Mouse (Mus musculus) CH12.LX (cell line): ENCODE results near the gene Rbms1. TPM values are rescaled to one million over a fixed set of nuclear protein-coding genes. Genes with fewer than 3 reads are reported as not detected.

Source experiments
- DNase-seq: peaks from one replicate; pipeline ENCODE4 v3.0.0-alpha.2; 2013; ENCODE audit errors: extremely low read depth
- H3K27ac ChIP-seq: 2 replicates; pipeline ENCODE4 v1.5.1; 2012; ENCODE audit warnings: low read depth, mild to moderate bottlenecking, control low read depth, moderate library complexity; ENCODE audit not compliant: insufficient read depth
- H3K27me3 ChIP-seq: replicated peaks from 2 replicates; pipeline ENCODE3; 2012; ENCODE audit warnings: inconsistent platforms
- H3K36me3 ChIP-seq, 2 experiments: replicated peaks in 1 of 2; 2 replicates each; pipeline versions ENCODE3 to v1.6.1; 2012; ENCODE audit warnings: inconsistent platforms in 1 of 2, low read length in 1 of 2, mild to moderate bottlenecking in 1 of 2, mixed read lengths in 1 of 2, moderate library complexity in 1 of 2; ENCODE audit not compliant: control insufficient read depth in 1 of 2, insufficient read depth in 1 of 2
- H3K4me1 ChIP-seq, 2 experiments: 2 replicates each; pipeline ENCODE4 v1.6.1; 2012; ENCODE audit warnings: inconsistent platforms in 1 of 2, moderate library complexity in 1 of 2; ENCODE audit not compliant: insufficient read depth in 2 of 2, control insufficient read depth in 1 of 2
- H3K4me2 ChIP-seq: 2 replicates; pipeline ENCODE4 v1.6.1; 2012; ENCODE audit warnings: low read depth, mild to moderate bottlenecking, control low read depth; ENCODE audit not compliant: poor library complexity, insufficient read depth, severe bottlenecking
- H3K4me3 ChIP-seq, 3 experiments: fragments of 150-350 bp in 1 of 3; sonication (generic) in 1 of 3; replicated peaks in 1 of 3; 2 replicates each; pipeline versions ENCODE3 to v1.5.1; 2011 to 2012; ENCODE audit warnings: low read depth in 2 of 3, low read length in 2 of 3, mild to moderate bottlenecking in 2 of 3, moderate library complexity in 2 of 3, control low read depth in 1 of 3, improper control_type of control experiment in 1 of 3, inconsistent platforms in 1 of 3, mixed read lengths in 1 of 3; ENCODE audit not compliant: poor library complexity in 1 of 3
- H3K79me2 ChIP-seq: replicated peaks from 2 replicates; pipeline ENCODE4 v1.6.1; 2012; ENCODE audit warnings: mild to moderate bottlenecking, moderate library complexity; ENCODE audit not compliant: control insufficient read depth, poor library complexity, insufficient read depth, severe bottlenecking; ENCODE audit errors: extremely low read depth
- H3K9ac ChIP-seq: 2 replicates; pipeline ENCODE4 v1.6.1; 2012; ENCODE audit warnings: low read depth, mild to moderate bottlenecking, control low read depth, moderate library complexity; ENCODE audit not compliant: insufficient read depth
- H3K9me3 ChIP-seq: replicated peaks from 2 replicates; pipeline ENCODE3; 2012; ENCODE audit warnings: low read length, inconsistent platforms, mixed read lengths
- BHLHE40 ChIP-seq: IDR thresholded peaks from 2 replicates; pipeline ENCODE4 v1.6.1; 2011; ENCODE audit warnings: mild to moderate bottlenecking, low read depth, low read length, improper control_type of control experiment
- CHD2 ChIP-seq: IDR thresholded peaks from 2 replicates; pipeline ENCODE4 v1.6.1; 2011; ENCODE audit warnings: low read length, improper control_type of control experiment
- CTCF ChIP-seq, 2 experiments: IDR thresholded peaks in 1 of 2; conservative IDR thresholded peaks in 1 of 2; 2 replicates each; pipeline ENCODE4 v1.5.1; 2011 to 2012; ENCODE audit warnings: low read depth in 2 of 2, low read length in 2 of 2, improper control_type of control experiment in 1 of 2, inconsistent platforms in 1 of 2, mild to moderate bottlenecking in 1 of 2, moderate library complexity in 1 of 2
- E2F4 ChIP-seq: IDR thresholded peaks from 2 replicates; pipeline ENCODE4 v1.6.1; 2011; ENCODE audit warnings: low read depth, low read length, improper control_type of control experiment; ENCODE audit not compliant: insufficient replicate concordance
- EP300 ChIP-seq: IDR thresholded peaks from 2 replicates; pipeline ENCODE4 v1.6.1; 2011; ENCODE audit warnings: low read length, improper control_type of control experiment
- GABPA ChIP-seq: IDR thresholded peaks from 2 replicates; pipeline ENCODE4 v1.6.1; 2012; ENCODE audit warnings: low read depth, low read length, improper control_type of control experiment, inconsistent platforms; ENCODE audit not compliant: insufficient replicate concordance
- HCFC1 ChIP-seq: IDR thresholded peaks from 2 replicates; pipeline ENCODE4 v1.6.1; 2012; ENCODE audit warnings: low read depth, mild to moderate bottlenecking, inconsistent platforms, low read length, improper control_type of control experiment
- IRF4 ChIP-seq: IDR thresholded peaks from 2 replicates; pipeline ENCODE4 v1.6.1; 2014; ENCODE audit warnings: low read depth, mild to moderate bottlenecking, inconsistent platforms, low read length, improper control_type of control experiment
- JUN ChIP-seq: IDR thresholded peaks from 2 replicates; pipeline ENCODE4 v1.6.1; 2011; ENCODE audit warnings: low read depth, mild to moderate bottlenecking, low read length, improper control_type of control experiment, moderate library complexity; ENCODE audit not compliant: insufficient read depth
- JUND ChIP-seq: conservative IDR thresholded peaks from 2 replicates; pipeline ENCODE4 v1.6.1; 2011; ENCODE audit warnings: low read depth, low read length, improper control_type of control experiment
- MAFK ChIP-seq: IDR thresholded peaks from 2 replicates; pipeline ENCODE4 v1.6.1; 2011; ENCODE audit warnings: low read length, improper control_type of control experiment; ENCODE audit not compliant: insufficient replicate concordance
- MAX ChIP-seq: IDR thresholded peaks from 2 replicates; pipeline ENCODE4 v1.6.1; 2011; ENCODE audit warnings: low read length, improper control_type of control experiment
- MAZ ChIP-seq: IDR thresholded peaks from 2 replicates; pipeline ENCODE4 v1.6.1; 2012; ENCODE audit warnings: low read depth, mild to moderate bottlenecking, inconsistent platforms, low read length, improper control_type of control experiment, moderate library complexity
- MEF2A ChIP-seq: IDR thresholded peaks from 2 replicates; pipeline ENCODE4 v1.6.1; 2014; ENCODE audit warnings: low read depth, mild to moderate bottlenecking, inconsistent platforms, low read length, improper control_type of control experiment, borderline replicate concordance
- MYC ChIP-seq: IDR thresholded peaks from 2 replicates; pipeline ENCODE4 v1.6.1; 2011; ENCODE audit warnings: low read depth, mild to moderate bottlenecking, improper control_type of control experiment, low read length
- POLR2A ChIP-seq: IDR thresholded peaks from 2 replicates; pipeline ENCODE4 v1.6.1; 2011; ENCODE audit warnings: low read depth, mild to moderate bottlenecking, improper control_type of control experiment, low read length
- POLR2AphosphoS2 ChIP-seq: IDR thresholded peaks from 2 replicates; pipeline ENCODE4 v1.6.1; 2011; ENCODE audit warnings: low read depth, low read length, improper control_type of control experiment
- RAD21 ChIP-seq: IDR thresholded peaks from 2 replicates; pipeline ENCODE4 v1.6.1; 2011; ENCODE audit warnings: low read depth, mild to moderate bottlenecking, low read length, improper control_type of control experiment, moderate library complexity
- SMC3 ChIP-seq: IDR thresholded peaks from 2 replicates; pipeline ENCODE4 v1.6.1; 2011; ENCODE audit warnings: low read depth, low read length, improper control_type of control experiment
- TCF12 ChIP-seq: IDR thresholded peaks from 2 replicates; pipeline ENCODE4 v1.6.1; 2014; ENCODE audit warnings: low read depth, mild to moderate bottlenecking, inconsistent platforms, low read length, improper control_type of control experiment
- USF2 ChIP-seq: conservative IDR thresholded peaks from 2 replicates; pipeline ENCODE4 v1.6.1; 2011; ENCODE audit warnings: low read depth, low read length, improper control_type of control experiment
- ZNF384 ChIP-seq: IDR thresholded peaks from 2 replicates; pipeline ENCODE4 v1.6.1; 2012; ENCODE audit warnings: low read depth, low read length, improper control_type of control experiment, inconsistent platforms
- dilution Hi-C: fragments of 300-500 bp; cut with MboI; formaldehyde crosslinking; loops from 2 replicates; pipeline ENCODE4 v1.14.3; 2020; ENCODE audit warnings: low sequenced_read_pairs; ENCODE audit not compliant: extremely low pct_unique_long_range_greater_than_20kb, extremely low pct_ligation_motif_present
- in situ Hi-C: fragments of 300-500 bp; cut with MboI; formaldehyde crosslinking; loops from 3 replicates; pipeline ENCODE4 v1.14.3; 2019; ENCODE audit warnings: low sequenced_read_pairs, low pct_ligation_motif_present, low pct_unique_long_range_greater_than_20kb, mixed read lengths
- polyA plus RNA-seq: library from polyadenylated mRNA; unstranded; fragments of >175 nt; gene quantifications from 2 replicates; pipeline ENCODE4 v1.2.1, GENCODE M21; 2012; ENCODE audit warnings: low read depth; ENCODE audit not compliant: insufficient read length
- total RNA-seq, 2 experiments: library from RNA; depleted of rRNA; stranded (reverse); fragments of 300-350 nt in 1 of 2; fragments of >200 nt in 1 of 2; gene quantifications; 2 replicates each; pipeline ENCODE4 v1.2.3; 2012 to 2014

Rbms1 gene
- total and polyA plus RNA-seq, 3 experiments = 10.6 to 33.9 (median 12.6) TPM

- no peak overlapping the region for H3K27ac ChIP-seq
- TF ChIP-seq JUN = no peak
- no peak for TF ChIP-seq POLR2AphosphoS2
- H3K4me1 ChIP-seq = no peaks in the 10 kb centered on the region
- no peak overlapping the region for H3K9ac ChIP-seq
- no peaks in the 10 kb centered on the region for H3K79me2 ChIP-seq
- dilution Hi-C loops = no loop called here
- DNase-seq = no peak
- in situ Hi-C loops = no loop called here
- no peaks in the 10 kb centered on the region for H3K27me3 ChIP-seq
- no peak overlapping the region for H3K4me3 ChIP-seq
- peaks cover 0 to 44% of the 10 kb centered on the region in 2 experiments for H3K36me3 ChIP-seq
- H3K4me2 ChIP-seq = no peak overlapping the region
- no peaks in the 10 kb centered on the region for H3K9me3 ChIP-seq
Measured at GRCm38 (mm10) chr2:60788173-60788908, 174.7 kb downstream of the Rbms1 start.

DNA sequence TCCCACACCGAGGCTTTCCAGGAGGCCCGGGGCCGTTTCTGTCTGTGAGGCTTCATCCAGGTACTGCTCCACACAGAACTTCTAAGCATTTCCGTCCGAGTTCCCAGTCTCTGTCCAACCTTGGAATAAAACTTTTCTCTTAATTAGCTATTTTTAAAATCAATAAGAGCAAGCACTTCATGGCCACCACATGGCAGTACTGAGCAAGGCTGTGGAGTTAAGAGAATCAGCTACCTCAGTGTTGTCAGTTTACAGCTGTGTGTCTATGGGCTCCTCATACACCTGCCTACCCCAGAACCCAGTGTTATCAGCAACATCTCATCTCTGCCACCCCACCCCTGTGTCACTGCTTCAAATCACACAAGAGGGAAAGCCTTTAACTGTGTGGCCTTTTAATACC, 175.9 kb downstream of the Rbms1 start:
- TF ChIP-seq CHD2 (no peak), CTCF (conservative IDR thresholded peaks at IDR 0.05 in 1 of 2, IDR thresholded peaks at IDR 0.05 in 1 of 2; ENCODE audit: low read depth in 2 of 2, low read length in 2 of 2) (peak in 1 of 2 experiments; percentile 35; a peak in 2 of 4 replicates), POLR2AphosphoS2 (no peak), SMC3 (peak; percentile 18; the same call in 1 of the 2 replicates), BHLHE40 (no peak), IRF4 (no peak), EP300 (no peak), MAZ (no peak), MYC (no peak), USF2 (no peak), MEF2A (no peak), POLR2A (no peak), GABPA (no peak), E2F4 (no peak), HCFC1 (no peak), MAX (no peak), TCF12 (no peak), ZNF384 (no peak), JUND (no peak), RAD21 (peak; percentile 7), MAFK (no peak)
- Histone ChIP-seq H3K27me3 (no peaks in the 10 kb centered on the region), H3K4me2 (no peak overlapping the region), H3K36me3 (peaks cover 0 to 44% of the 10 kb centered on the region in 2 experiments), H3K9me3 (no peaks in the 10 kb centered on the region), H3K79me2 (no peaks in the 10 kb centered on the region), H3K4me1 (no peaks in the 10 kb centered on the region), H3K27ac (no peak overlapping the region), H3K9ac (no peak overlapping the region), H3K4me3 (no peak overlapping the region)
- in situ Hi-C loops = no loop called here
- no peak for DNase-seq
- dilution Hi-C loops = no loop called here
